Mouse (Mus musculus): ENCODE data around the gene Olfr392. TPM values are rescaled to one million over a fixed set of nuclear protein-coding genes. Genes with fewer than 3 reads are reported as not detected.

Gene Olfr392
- total RNA-seq (2014; fragmentation: Nextera tagmentation) (not detected in 2 replicates), total RNA-seq (2017) (0.06 and 0.11 TPM in 2 replicates), polyA plus RNA-seq (2012) (not detected in 2 replicates)

DNA sequence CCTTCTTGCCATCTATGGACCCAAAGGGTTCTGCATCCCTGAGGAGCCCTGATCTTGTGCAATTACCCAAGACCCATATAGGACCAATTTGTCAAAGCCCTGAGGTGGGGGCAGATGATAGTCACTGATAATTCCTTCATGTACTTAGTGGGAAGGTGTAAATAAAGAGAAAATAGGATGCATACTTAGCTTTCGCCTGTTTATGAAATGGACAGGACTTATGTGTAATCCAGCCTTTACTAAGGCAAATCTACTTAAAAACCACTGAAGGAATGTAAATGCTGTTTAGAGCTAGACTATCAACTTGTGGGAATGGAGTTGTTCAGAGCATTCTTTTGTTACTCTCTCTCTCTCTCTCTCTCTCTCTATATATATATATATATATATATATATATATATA lies at the start of gene Olfr392:
TSS of gene Olfr392 (minus strand) at position 101 of the 400 bp plus-strand sequence.
- Histone ChIP-seq H3K36me3 (replicated peaks) (no peaks in the 10 kb centered on the region), H3K9me3 (replicated peaks) (no peaks in the 10 kb centered on the region), H3K27me3 (ENCODE audit: insufficient read depth, low read length) (no peaks in the 10 kb centered on the region), H3K4me1 (ENCODE audit: insufficient read depth, low read depth, low read length) (no peaks in the 10 kb centered on the region), H3K4me3 (ENCODE audit: low read depth, low read length) (no peak within 1 kb of the TSS)
- ATAC-seq (ENCODE audit: extremely low read depth, insufficient number of reproducible peaks, low FRiP score, poor library complexity, severe bottlenecking) (no peak), DNase-seq (ENCODE audit: low spot score) (no peak)
- no peak for TF ChIP-seq POLR2AphosphoS5 (IDR thresholded peaks at IDR 0.05; ENCODE audit: insufficient replicate concordance, low read depth, low read length)
- TF ChIP-seq TAL1 (conservative IDR thresholded peaks at IDR 0.05; ENCODE audit: low read depth, low read length), result no peak
- TF ChIP-seq GATA2 (IDR thresholded peaks at IDR 0.05; ENCODE audit: borderline replicate concordance, low read depth, low read length), result no peak
- no peak for TF ChIP-seq CTCF (IDR thresholded peaks at IDR 0.05; ENCODE audit: low read depth, low read length)
- TF ChIP-seq GATA1 (IDR thresholded peaks at IDR 0.05; ENCODE audit: borderline replicate concordance, low read length), result no peak

- Histone ChIP-seq H3K27me3 (ENCODE audit: insufficient read depth, low read length) (no peaks in the 10 kb centered on the region; the same call in 1 of the 2 replicates), H3K4me3 (ENCODE audit: low read depth, low read length) (no peak within 1 kb of the TSS), H3K36me3 (replicated peaks) (no peaks in the 10 kb centered on the region), H3K9me3 (replicated peaks) (no peaks in the 10 kb centered on the region), H3K4me1 (ENCODE audit: insufficient read depth, low read depth, low read length) (no peaks in the 10 kb centered on the region)
- DNase-seq (ENCODE audit: low spot score) (no peak), ATAC-seq (ENCODE audit: extremely low read depth, insufficient number of reproducible peaks, low FRiP score, poor library complexity, severe bottlenecking) (no peak)
- TF ChIP-seq CTCF (IDR thresholded peaks at IDR 0.05; ENCODE audit: low read depth, low read length), result no peak
Measured at GRCm38 (mm10) chr11:73851354-73851753, 34.5 kb upstream of the Olfr392 start, which contains the start of gene Olfr393. TSS of gene Olfr393 (minus strand) at chr11:73851454.

DNA sequence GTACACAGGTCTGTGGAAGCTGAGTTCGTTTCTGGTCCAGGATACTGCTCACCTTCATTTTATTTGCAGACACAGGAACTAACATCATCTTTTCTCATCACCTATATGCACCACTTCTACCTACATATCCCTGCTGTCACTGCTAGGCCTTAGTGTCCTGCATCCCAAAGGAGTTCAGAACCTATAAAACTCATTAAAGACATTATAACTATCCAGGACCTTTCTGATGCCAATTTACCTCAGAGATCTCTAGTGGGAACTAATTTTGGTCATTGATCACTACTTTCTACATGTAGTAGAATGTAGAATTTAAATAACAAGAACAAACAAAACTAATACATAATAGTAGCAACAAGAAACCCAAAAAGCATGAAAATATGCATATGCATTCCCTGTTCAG lies 13.9 kb downstream of the Olfr392 start, which contains the start of gene Olfr391-ps:
TSS of gene Olfr391-ps (minus strand) at position 101 of the 400 bp plus-strand sequence.
- no peaks in the 10 kb centered on the region for H3K4me1 ChIP-seq (ENCODE audit: insufficient read depth, low read depth, low read length)
- H3K36me3 ChIP-seq (replicated peaks), result no peaks in the 10 kb centered on the region
- H3K27me3 ChIP-seq (ENCODE audit: insufficient read depth, low read length), result no peaks in the 10 kb centered on the region
- DNase-seq (ENCODE audit: low spot score) (no peak), ATAC-seq (ENCODE audit: extremely low read depth, insufficient number of reproducible peaks, low FRiP score, poor library complexity, severe bottlenecking) (no peak)
- H3K9me3 ChIP-seq (replicated peaks), result no peaks in the 10 kb centered on the region
- H3K4me3 ChIP-seq (ENCODE audit: low read depth, low read length), result no peak within 1 kb of the TSS
- no peak for TF ChIP-seq CTCF (IDR thresholded peaks at IDR 0.05; ENCODE audit: low read depth, low read length)
- no peak for TF ChIP-seq GATA2 (IDR thresholded peaks at IDR 0.05; ENCODE audit: borderline replicate concordance, low read depth, low read length)
- no peak for TF ChIP-seq GATA1 (IDR thresholded peaks at IDR 0.05; ENCODE audit: borderline replicate concordance, low read length)
- TF ChIP-seq POLR2AphosphoS5 (IDR thresholded peaks at IDR 0.05; ENCODE audit: insufficient replicate concordance, low read depth, low read length), result no peak
- TF ChIP-seq TAL1 (conservative IDR thresholded peaks at IDR 0.05; ENCODE audit: low read depth, low read length), result no peak

DNA sequence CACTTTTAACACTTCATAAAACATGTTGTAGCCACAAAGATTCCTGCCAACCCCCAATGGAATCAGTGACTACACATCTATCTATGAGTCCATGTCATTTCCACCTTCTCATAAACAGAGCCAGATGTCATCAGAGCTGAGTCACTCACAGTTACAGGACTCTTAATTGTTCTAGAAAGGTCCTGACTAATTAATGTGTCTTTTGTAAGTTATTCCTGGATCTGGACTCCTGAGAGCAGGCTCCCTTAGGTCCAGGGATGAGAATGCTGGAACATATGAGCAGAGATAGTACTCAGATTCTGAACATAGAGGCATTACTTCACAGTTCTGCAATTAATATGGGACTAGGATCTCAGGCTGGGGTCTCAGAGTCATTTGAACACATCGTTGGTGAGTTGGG lies 34.2 kb downstream of the Olfr392 start, which contains the start of gene Olfr390:
TSS of gene Olfr390 (plus strand) at position 301 of the 400 bp plus-strand sequence.
- TF ChIP-seq TAL1 (conservative IDR thresholded peaks at IDR 0.05; ENCODE audit: low read depth, low read length) (no peak), GATA1 (IDR thresholded peaks at IDR 0.05; ENCODE audit: borderline replicate concordance, low read length) (no peak), GATA2 (IDR thresholded peaks at IDR 0.05; ENCODE audit: borderline replicate concordance, low read depth, low read length) (no peak), POLR2AphosphoS5 (IDR thresholded peaks at IDR 0.05; ENCODE audit: insufficient replicate concordance, low read depth, low read length) (no peak), CTCF (IDR thresholded peaks at IDR 0.05; ENCODE audit: low read depth, low read length) (no peak)
- no peaks in the 10 kb centered on the region for H3K9me3 ChIP-seq (replicated peaks)
- DNase-seq (ENCODE audit: low spot score) (no peak), ATAC-seq (ENCODE audit: extremely low read depth, insufficient number of reproducible peaks, low FRiP score, poor library complexity, severe bottlenecking) (no peak)
- no peaks in the 10 kb centered on the region for H3K36me3 ChIP-seq (replicated peaks)
- H3K4me3 ChIP-seq (ENCODE audit: low read depth, low read length), result no peak within 1 kb of the TSS
- H3K27me3 ChIP-seq (ENCODE audit: insufficient read depth, low read length), result no peaks in the 10 kb centered on the region
- H3K4me1 ChIP-seq (ENCODE audit: insufficient read depth, low read depth, low read length), result no peaks in the 10 kb centered on the region

DNA sequence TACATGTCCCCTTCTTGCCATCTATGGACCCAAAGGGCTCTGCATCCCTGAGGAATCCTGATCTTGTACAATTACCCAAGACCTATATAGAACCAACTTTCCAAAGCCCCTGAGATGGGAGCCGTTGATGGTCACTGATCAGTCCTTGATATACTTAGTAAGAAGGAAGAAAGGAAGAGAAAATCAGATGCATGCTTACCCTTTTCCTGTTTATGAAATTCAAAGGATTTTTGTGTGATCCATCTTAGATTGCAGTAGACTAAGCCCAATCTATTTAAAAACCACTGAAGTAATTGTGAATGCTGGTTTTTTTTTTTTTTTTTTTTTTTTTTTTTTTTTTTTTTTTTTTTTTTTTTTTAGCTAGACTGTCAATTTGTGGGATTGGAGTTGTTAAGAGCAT lies 36.2 kb downstream of the Olfr392 start, which contains the start of gene Olfr389:
TSS of gene Olfr389 (minus strand) at position 101 of the 400 bp plus-strand sequence.
- ATAC-seq (ENCODE audit: extremely low read depth, insufficient number of reproducible peaks, low FRiP score, poor library complexity, severe bottlenecking) (no peak), DNase-seq (ENCODE audit: low spot score) (no peak)
- Histone ChIP-seq H3K36me3 (replicated peaks) (no peaks in the 10 kb centered on the region), H3K27me3 (ENCODE audit: insufficient read depth, low read length) (no peaks in the 10 kb centered on the region), H3K4me1 (ENCODE audit: insufficient read depth, low read depth, low read length) (no peaks in the 10 kb centered on the region), H3K4me3 (ENCODE audit: low read depth, low read length) (no peak within 1 kb of the TSS), H3K9me3 (replicated peaks) (no peaks in the 10 kb centered on the region)
- no peak for TF ChIP-seq GATA2 (IDR thresholded peaks at IDR 0.05; ENCODE audit: borderline replicate concordance, low read depth, low read length)
- TF ChIP-seq POLR2AphosphoS5 (IDR thresholded peaks at IDR 0.05; ENCODE audit: insufficient replicate concordance, low read depth, low read length), result no peak
- TF ChIP-seq GATA1 (IDR thresholded peaks at IDR 0.05; ENCODE audit: borderline replicate concordance, low read length), result no peak
- TF ChIP-seq CTCF (IDR thresholded peaks at IDR 0.05; ENCODE audit: low read depth, low read length), result no peak
- no peak for TF ChIP-seq TAL1 (conservative IDR thresholded peaks at IDR 0.05; ENCODE audit: low read depth, low read length)

Other genes starting within 250 kb of the Olfr392 start
- gene Olfr385, start 224.0 kb downstream of the Olfr392 start, total RNA-seq (2014; fragmentation: Nextera tagmentation), result not detected in 2 replicates
- gene Olfr385, start 224.0 kb downstream of the Olfr392 start, total RNA-seq (2017), result 0.12 TPM in 1 of 2 replicates, not detected in the other
- gene Olfr385, start 224.0 kb downstream of the Olfr392 start, polyA plus RNA-seq (2012), result not detected in 2 replicates
- gene Olfr384, start 218.5 kb downstream of the Olfr392 start, total RNA-seq (2014; fragmentation: Nextera tagmentation), result not detected in 2 replicates
- gene Olfr384, start 218.5 kb downstream of the Olfr392 start, total RNA-seq (2017), result 0.22 TPM in 1 of 2 replicates, not detected in the other
- gene Olfr384, start 218.5 kb downstream of the Olfr392 start, polyA plus RNA-seq (2012), result not detected in 2 replicates
- gene Zfp735, start 128.3 kb downstream of the Olfr392 start, total RNA-seq (2014; fragmentation: Nextera tagmentation), result not detected in 2 replicates
- 0.06 and 0.22 TPM in 2 replicates for gene Zfp735, start 128.3 kb downstream of the Olfr392 start, total RNA-seq (2017)
- gene Zfp735, start 128.3 kb downstream of the Olfr392 start, polyA plus RNA-seq (2012), result not detected in 2 replicates
- not detected in 2 replicates for gene Olfr389, start 36.3 kb downstream of the Olfr392 start, total RNA-seq (2014; fragmentation: Nextera tagmentation)
- gene Olfr389, start 36.3 kb downstream of the Olfr392 start, total RNA-seq (2017), result 0.05 and 0.12 TPM in 2 replicates
- not detected in 2 replicates for gene Olfr389, start 36.3 kb downstream of the Olfr392 start, polyA plus RNA-seq (2012)
- not detected in 2 replicates for gene Olfr390, start 34.1 kb downstream of the Olfr392 start, total RNA-seq (2014; fragmentation: Nextera tagmentation)
- gene Olfr390, start 34.1 kb downstream of the Olfr392 start, total RNA-seq (2017), result 0.11 and 0.12 TPM in 2 replicates
- gene Olfr390, start 34.1 kb downstream of the Olfr392 start, polyA plus RNA-seq (2012), result not detected in 2 replicates
- not detected in 2 replicates for gene Olfr391-ps, start 14.0 kb downstream of the Olfr392 start, total RNA-seq (2014; fragmentation: Nextera tagmentation)
- 0.11 TPM in 1 of 2 replicates, not detected in the other for gene Olfr391-ps, start 14.0 kb downstream of the Olfr392 start, total RNA-seq (2017)
- not detected in 2 replicates for gene Olfr391-ps, start 14.0 kb downstream of the Olfr392 start, polyA plus RNA-seq (2012)
- not detected in 2 replicates for gene Olfr393, start 34.4 kb upstream of the Olfr392 start, total RNA-seq (2014; fragmentation: Nextera tagmentation)
- 0.22 TPM in 1 of 2 replicates, not detected in the other for gene Olfr393, start 34.4 kb upstream of the Olfr392 start, total RNA-seq (2017)
- not detected in 2 replicates for gene Olfr393, start 34.4 kb upstream of the Olfr392 start, polyA plus RNA-seq (2012)
- not detected in 2 replicates for gene Olfr394, start 73.7 kb upstream of the Olfr392 start, total RNA-seq (2014; fragmentation: Nextera tagmentation)
- under 0.01 and 0.05 TPM in 2 replicates for gene Olfr394, start 73.7 kb upstream of the Olfr392 start, total RNA-seq (2017)
- gene Olfr394, start 73.7 kb upstream of the Olfr392 start, polyA plus RNA-seq (2012), result not detected in 2 replicates
- gene Olfr395, start 92.2 kb upstream of the Olfr392 start, total RNA-seq (2014; fragmentation: Nextera tagmentation), result not detected in 2 replicates
- under 0.01 and 0.27 TPM in 2 replicates for gene Olfr395, start 92.2 kb upstream of the Olfr392 start, total RNA-seq (2017)
- not detected in 2 replicates for gene Olfr395, start 92.2 kb upstream of the Olfr392 start, polyA plus RNA-seq (2012)
- gene Olfr23, start 119.6 kb upstream of the Olfr392 start, total RNA-seq (2014; fragmentation: Nextera tagmentation), result not detected in 2 replicates
- gene Olfr23, start 119.6 kb upstream of the Olfr392 start, total RNA-seq (2017), result 0.35 TPM in 1 of 2 replicates, not detected in the other
- not detected in 2 replicates for gene Olfr23, start 119.6 kb upstream of the Olfr392 start, polyA plus RNA-seq (2012)
- gene Olfr397, start 143.8 kb upstream of the Olfr392 start, total RNA-seq (2014; fragmentation: Nextera tagmentation), result not detected in 2 replicates
- gene Olfr397, start 143.8 kb upstream of the Olfr392 start, total RNA-seq (2017), result 0.05 and 0.12 TPM in 2 replicates
- not detected in 2 replicates for gene Olfr397, start 143.8 kb upstream of the Olfr392 start, polyA plus RNA-seq (2012)
- not detected in 2 replicates for gene Olfr398, start 173.4 kb upstream of the Olfr392 start, total RNA-seq (2014; fragmentation: Nextera tagmentation)
- under 0.01 and 0.22 TPM in 2 replicates for gene Olfr398, start 173.4 kb upstream of the Olfr392 start, total RNA-seq (2017)
- not detected in 2 replicates for gene Olfr398, start 173.4 kb upstream of the Olfr392 start, polyA plus RNA-seq (2012)
- gene Olfr139, start 239.5 kb upstream of the Olfr392 start, total RNA-seq (2014; fragmentation: Nextera tagmentation), result not detected in 2 replicates
- gene Olfr139, start 239.5 kb upstream of the Olfr392 start, total RNA-seq (2017), result 0.16 and 0.23 TPM in 2 replicates
- not detected in 2 replicates for gene Olfr139, start 239.5 kb upstream of the Olfr392 start, polyA plus RNA-seq (2012)
- gene Olfr399, start 239.6 kb upstream of the Olfr392 start, total RNA-seq (2014; fragmentation: Nextera tagmentation), result not detected in 2 replicates
- gene Olfr399, start 239.6 kb upstream of the Olfr392 start, total RNA-seq (2017), result 0.05 TPM in 1 of 2 replicates, not detected in the other
- not detected in 2 replicates for gene Olfr399, start 239.6 kb upstream of the Olfr392 start, polyA plus RNA-seq (2012)

Measured in G1E (cell line).